Mouse (Mus musculus): ENCODE measurements at regions not wholly inside any gene's neighbourhood (a gene's known extent, or its start where the extent isn't known, plus 50 kb on each side); places are given as distances from the start of the nearest gene placed in this dataset.
A peak's percentile ranks its signal among the peaks of the same experiment; 100 is the strongest.

DNA sequence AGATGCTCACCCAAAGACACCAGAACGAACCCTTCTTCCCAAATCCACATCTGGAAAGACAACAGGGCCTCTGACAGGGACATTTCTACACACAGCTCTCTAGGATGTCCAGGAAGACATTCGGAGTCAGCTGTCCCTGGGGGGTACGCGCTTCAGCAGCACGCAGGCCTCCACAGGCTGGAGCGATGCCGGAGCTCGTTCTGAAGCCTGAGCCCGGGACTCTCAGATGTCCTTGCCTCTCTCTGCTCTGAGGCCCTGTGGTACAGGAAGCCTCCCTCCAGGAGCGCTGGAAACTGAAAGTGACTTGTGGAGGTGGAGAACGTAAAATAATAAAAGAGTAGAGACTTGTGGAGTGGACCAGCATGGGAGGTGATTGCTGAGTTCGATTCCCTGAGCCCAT is 116.8 kb upstream of the 1700021F07Rik start:
- Histone ChIP-seq H3K4me1 (peaks cover 22% of the 10 kb centered on the region), H3K4me2 (no peak overlapping the region), H3K27ac (no peak overlapping the region), H3K36me3 (no peaks in the 10 kb centered on the region), H3K9ac (no peak overlapping the region), H3K4me3 (no peak overlapping the region), H3K27me3 (no peaks in the 10 kb centered on the region), H3K9me3 (no peaks in the 10 kb centered on the region)
- ATAC-seq (ENCODE audit: borderline replicate concordance, extremely low read depth, low FRiP score, low TSS enrichment), result no peak
- WGBS, result 81% methylated on average over 12 of the region's 12 CpGs

DNA sequence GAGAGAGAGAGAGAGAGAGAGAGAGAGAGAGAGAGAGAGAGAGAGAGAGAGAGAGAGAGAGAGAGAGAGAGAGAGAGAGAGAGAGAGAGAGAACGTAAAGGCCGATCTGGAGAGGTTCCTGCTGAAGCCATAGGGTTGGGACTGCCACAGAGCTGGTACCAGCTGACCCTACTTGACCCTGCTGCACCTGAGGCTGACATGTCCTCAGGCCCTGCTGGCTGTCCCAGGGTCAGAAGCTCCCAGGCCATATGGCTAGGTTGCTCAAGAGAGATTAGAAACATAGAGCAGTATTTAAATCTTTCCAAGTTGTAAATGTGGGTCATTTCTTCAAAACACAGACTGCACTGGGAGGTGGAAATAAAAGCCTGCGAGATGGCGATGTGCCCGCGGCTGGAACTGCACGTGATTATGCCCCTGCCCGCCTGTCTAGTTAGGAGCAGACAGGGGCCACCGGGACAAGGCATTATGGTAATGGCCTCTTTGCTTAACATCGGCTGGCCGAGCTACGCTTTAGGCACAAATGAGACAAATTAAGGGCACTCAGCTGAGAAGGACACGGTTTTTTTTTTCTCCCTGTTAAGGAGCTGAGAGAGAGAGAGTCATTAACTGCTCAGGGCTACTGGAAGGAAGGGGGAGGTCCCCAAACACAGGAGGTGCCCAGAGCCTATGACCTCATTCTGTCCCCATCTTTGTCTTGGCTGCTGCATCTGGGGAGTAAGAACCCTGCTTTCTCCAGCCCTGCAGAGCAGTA is 115.9 kb upstream of the 1700021F07Rik start:
- H3K4me2 ChIP-seq, result no peak overlapping the region
- no peaks in the 10 kb centered on the region for H3K27me3 ChIP-seq
- peaks cover 22% of the 10 kb centered on the region for H3K4me1 ChIP-seq
- no peak overlapping the region for H3K27ac ChIP-seq
- H3K4me3 ChIP-seq, result no peak overlapping the region
- WGBS, result 49% methylated on average over 13 of the region's 13 CpGs
- H3K9ac ChIP-seq, result no peak overlapping the region
- no peaks in the 10 kb centered on the region for H3K36me3 ChIP-seq
- no peaks in the 10 kb centered on the region for H3K9me3 ChIP-seq
- ATAC-seq (ENCODE audit: borderline replicate concordance, extremely low read depth, low FRiP score, low TSS enrichment), result no peak

DNA sequence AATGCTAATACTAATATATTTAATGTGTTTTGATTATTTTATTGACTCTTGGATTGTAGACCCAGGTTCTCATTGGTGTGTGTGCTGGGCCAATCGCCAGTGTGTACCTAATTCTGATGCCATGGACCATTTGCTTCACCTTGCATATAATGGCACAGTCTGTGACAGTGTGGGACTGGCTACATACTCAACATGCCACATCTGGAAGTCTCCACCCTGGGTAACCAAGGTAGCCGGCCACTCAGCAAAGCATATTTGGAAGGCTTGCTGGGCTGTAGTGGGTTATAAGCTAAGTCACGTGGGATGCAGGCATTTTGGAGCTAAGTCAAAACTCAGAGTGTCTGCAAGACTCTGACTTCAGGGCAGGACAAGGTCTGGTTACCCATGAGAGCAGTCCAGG is 115.3 kb upstream of the 1700021F07Rik start:
- Histone ChIP-seq H3K27ac (no peak overlapping the region), H3K4me3 (no peak overlapping the region), H3K4me2 (no peak overlapping the region), H3K9me3 (no peaks in the 10 kb centered on the region), H3K4me1 (peaks cover 22% of the 10 kb centered on the region), H3K27me3 (no peaks in the 10 kb centered on the region), H3K36me3 (no peaks in the 10 kb centered on the region), H3K9ac (no peak overlapping the region)
- WGBS, result 74% methylated on average over 3 of the region's 3 CpGs
- peak; percentile 13; the same call in 1 of the 2 replicates for ATAC-seq (ENCODE audit: borderline replicate concordance, extremely low read depth, low FRiP score, low TSS enrichment)

DNA sequence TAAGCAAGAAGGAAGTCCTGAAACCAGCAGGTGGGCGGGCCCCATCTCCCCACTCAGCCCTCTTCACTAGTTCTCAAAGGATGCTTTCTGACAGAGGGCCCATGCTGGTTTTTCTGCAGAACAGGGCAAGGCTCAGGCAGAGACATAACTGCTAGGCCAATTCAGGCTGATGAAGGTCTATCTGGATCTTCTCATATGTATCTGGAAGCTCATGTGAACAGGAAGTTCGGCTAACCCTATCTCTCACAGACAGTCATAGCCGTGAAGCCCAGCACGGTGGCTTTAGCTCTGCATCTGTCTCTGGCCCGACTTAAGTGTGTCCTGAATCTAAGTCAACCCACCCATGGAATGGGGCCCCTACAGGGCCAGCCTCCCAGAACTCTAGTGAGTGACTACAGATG is 113.7 kb upstream of the 1700021F07Rik start:
- no peak overlapping the region for H3K4me2 ChIP-seq
- H3K9ac ChIP-seq, result no peak overlapping the region
- H3K27ac ChIP-seq, result no peak overlapping the region
- H3K4me3 ChIP-seq, result no peak overlapping the region
- WGBS, result 77% methylated on average over 5 of the region's 5 CpGs
- no peaks in the 10 kb centered on the region for H3K36me3 ChIP-seq
- ATAC-seq (ENCODE audit: borderline replicate concordance, extremely low read depth, low FRiP score, low TSS enrichment), result no peak
- H3K9me3 ChIP-seq, result no peaks in the 10 kb centered on the region
- H3K4me1 ChIP-seq, result peaks cover 25% of the 10 kb centered on the region
- H3K27me3 ChIP-seq, result no peaks in the 10 kb centered on the region

DNA sequence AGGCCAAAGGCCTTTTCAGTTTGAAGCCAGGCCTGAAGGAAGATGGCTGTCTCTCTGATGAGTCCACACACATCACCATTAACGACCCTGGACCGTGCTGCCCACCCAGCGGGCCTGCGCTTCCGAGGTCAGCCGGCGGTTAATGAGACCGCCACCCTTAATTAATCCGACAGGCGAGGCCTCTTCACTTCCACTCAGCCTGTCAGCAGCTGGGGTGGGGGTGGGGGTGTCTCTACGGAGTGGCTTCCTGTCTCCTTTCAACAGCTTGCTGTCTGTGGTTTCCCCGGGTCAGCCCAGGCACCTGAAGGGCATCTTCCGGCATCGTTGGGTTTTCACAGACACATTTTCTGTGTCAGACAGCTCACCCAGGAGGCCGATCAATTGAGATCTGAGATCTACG is 113.0 kb upstream of the 1700021F07Rik start:
- Histone ChIP-seq H3K27me3 (no peaks in the 10 kb centered on the region), H3K4me3 (no peak overlapping the region), H3K4me1 (peaks cover 31% of the 10 kb centered on the region), H3K9me3 (no peaks in the 10 kb centered on the region), H3K4me2 (no peak overlapping the region), H3K27ac (no peak overlapping the region), H3K9ac (no peak overlapping the region), H3K36me3 (no peaks in the 10 kb centered on the region)
- ATAC-seq (ENCODE audit: borderline replicate concordance, extremely low read depth, low FRiP score, low TSS enrichment), result no peak
- WGBS, result 37% methylated on average over 16 of the region's 16 CpGs

DNA sequence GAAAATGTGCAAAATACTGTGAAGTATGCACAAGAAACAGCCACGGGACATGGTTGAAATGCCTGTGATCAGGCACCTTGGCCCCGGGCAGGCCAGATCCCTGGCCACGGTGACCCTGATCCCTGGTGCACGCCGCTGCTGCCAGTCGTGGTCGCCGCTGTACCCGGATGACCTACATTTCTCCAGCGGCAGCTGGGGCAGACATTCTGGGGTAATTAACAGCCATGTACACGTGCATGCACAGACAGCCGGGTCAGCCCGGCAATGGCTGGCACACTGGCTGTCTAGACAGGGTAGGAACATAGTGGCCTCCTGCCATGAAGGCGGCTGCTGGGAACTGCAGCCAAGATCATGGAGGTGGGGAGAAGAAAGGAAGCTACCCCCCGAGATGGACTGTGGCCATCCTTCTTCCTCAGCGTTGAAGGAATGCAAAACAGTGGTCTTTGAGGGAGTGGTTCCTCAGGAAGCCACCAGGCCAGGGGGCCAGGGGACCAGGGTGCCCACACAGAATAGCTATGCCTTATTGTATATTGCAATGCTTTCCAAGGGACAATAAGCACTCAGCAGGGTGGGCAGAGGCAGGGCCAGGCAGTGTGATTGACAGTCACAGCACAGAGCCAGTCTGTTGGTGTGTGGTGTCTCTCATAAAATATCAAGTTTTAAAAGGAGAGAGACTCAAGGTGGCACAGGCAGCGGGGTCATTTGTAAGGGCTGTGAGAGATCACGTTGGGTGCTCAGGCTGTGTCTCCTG is 108.3 kb upstream of the 1700021F07Rik start:
- H3K27ac ChIP-seq, result peak overlapping the region; percentile 61
- WGBS, result 62% methylated on average over 18 of the region's 18 CpGs
- no peaks in the 10 kb centered on the region for H3K27me3 ChIP-seq
- no peaks in the 10 kb centered on the region for H3K36me3 ChIP-seq
- no peaks in the 10 kb centered on the region for H3K9me3 ChIP-seq
- no peak overlapping the region for H3K4me2 ChIP-seq
- ATAC-seq (ENCODE audit: borderline replicate concordance, extremely low read depth, low FRiP score, low TSS enrichment), result peak; percentile 72; the same call in 1 of the 2 replicates
- H3K4me1 ChIP-seq, result peaks cover 15% of the 10 kb centered on the region
- H3K9ac ChIP-seq, result no peak overlapping the region
- H3K4me3 ChIP-seq, result no peak overlapping the region

DNA sequence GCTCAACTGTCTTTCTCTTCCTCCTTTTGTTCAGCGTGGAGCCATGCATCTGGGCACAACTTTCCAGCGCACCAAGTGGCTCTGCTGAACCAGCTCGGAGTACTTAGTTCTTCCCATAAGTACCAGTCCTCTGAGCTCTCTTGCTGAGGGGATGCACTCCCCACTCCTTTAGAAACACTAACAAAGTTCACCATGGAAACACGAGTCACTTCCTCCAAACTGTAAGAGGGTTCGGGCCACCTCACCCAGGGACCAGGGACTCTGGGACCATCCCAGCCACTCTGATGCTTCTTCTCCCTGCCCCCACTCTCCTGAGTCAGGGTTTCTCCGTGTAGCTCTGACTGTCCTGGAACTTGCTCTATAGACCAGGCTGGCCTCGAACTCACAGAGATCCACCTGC is 107.0 kb upstream of the 1700021F07Rik start:
- WGBS, result 79% methylated on average over 7 of the region's 7 CpGs
- Histone ChIP-seq H3K9me3 (no peaks in the 10 kb centered on the region), H3K9ac (no peak overlapping the region), H3K27ac (no peak overlapping the region), H3K36me3 (no peaks in the 10 kb centered on the region), H3K4me1 (peaks cover 12% of the 10 kb centered on the region), H3K4me2 (no peak overlapping the region), H3K4me3 (no peak overlapping the region), H3K27me3 (no peaks in the 10 kb centered on the region)
- no peak for ATAC-seq (ENCODE audit: borderline replicate concordance, extremely low read depth, low FRiP score, low TSS enrichment)

DNA sequence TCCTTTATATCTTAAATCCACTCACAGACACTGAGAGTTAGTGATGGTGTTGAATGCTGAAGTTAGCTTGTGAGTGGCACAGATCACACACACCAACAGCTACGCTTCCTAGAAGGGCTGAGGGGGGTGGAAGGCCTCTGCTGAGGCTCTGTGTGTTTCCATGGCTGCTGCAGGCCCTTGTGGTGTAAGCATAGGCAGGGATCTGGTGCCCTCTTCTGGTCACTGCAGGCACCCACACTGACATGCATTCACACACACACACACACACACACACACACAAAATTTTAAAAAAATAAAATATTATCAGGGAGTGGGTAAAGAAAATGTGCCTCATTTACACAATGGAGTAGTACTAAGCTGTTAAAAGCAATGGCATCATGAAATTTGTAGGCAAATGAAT is 105.5 kb upstream of the 1700021F07Rik start:
- Histone ChIP-seq H3K4me3 (no peak overlapping the region), H3K27me3 (no peaks in the 10 kb centered on the region), H3K36me3 (no peaks in the 10 kb centered on the region), H3K9me3 (no peaks in the 10 kb centered on the region), H3K4me1 (peaks cover 16% of the 10 kb centered on the region), H3K27ac (no peak overlapping the region), H3K9ac (no peak overlapping the region), H3K4me2 (no peak overlapping the region)
- ATAC-seq (ENCODE audit: borderline replicate concordance, extremely low read depth, low FRiP score, low TSS enrichment), result no peak
- 94% methylated on average over 1 of the region's 1 CpGs for WGBS

DNA sequence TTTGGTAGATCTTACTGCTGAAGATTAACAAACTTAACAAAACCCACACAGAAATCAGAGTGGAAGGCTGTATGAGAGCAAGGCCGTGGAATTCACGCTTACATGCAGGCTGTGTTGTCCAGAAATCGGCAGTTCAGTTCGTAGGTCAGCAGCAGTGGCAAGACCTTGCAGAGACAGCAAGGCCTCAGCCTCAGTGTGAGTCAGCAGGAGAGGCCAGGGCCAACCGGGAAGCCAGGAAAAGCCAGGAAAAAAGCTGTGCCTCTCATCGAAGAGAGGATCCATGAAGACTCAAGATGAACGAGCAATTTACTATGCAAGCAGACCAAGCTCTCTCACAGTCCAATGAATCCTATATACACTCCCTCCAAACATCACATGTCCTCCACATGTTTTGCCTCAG is 103.4 kb upstream of the 1700021F07Rik start:
- H3K9ac ChIP-seq, result no peak overlapping the region
- H3K36me3 ChIP-seq, result no peaks in the 10 kb centered on the region
- H3K9me3 ChIP-seq, result no peaks in the 10 kb centered on the region
- H3K4me2 ChIP-seq, result no peak overlapping the region
- H3K27me3 ChIP-seq, result no peaks in the 10 kb centered on the region
- H3K4me1 ChIP-seq, result peaks cover 10% of the 10 kb centered on the region
- 80% methylated on average over 7 of the region's 7 CpGs for WGBS
- ATAC-seq (ENCODE audit: borderline replicate concordance, extremely low read depth, low FRiP score, low TSS enrichment), result no peak
- no peak overlapping the region for H3K4me3 ChIP-seq
- H3K27ac ChIP-seq, result no peak overlapping the region

DNA sequence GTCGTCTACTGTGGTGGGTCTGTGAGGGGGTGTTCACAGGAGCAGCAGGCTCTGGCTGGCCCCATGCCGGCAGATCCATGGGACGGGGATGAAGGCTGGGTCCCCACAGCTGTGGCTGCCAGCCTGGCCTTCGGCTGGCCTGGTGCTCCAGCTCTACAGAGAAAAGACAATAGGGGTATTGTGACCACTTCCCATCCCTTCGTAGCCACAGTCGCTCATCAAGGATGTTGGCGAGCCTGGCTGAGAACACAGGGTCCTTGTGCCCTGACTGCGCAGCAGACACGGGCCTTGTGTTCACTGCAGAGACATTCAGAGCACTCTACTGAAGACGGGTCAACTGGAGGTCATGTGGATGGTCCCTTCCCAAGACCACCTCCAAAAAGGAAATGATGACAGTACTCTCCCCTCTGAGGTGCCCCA is 102.4 kb upstream of the 1700021F07Rik start:
- Histone ChIP-seq H3K4me2 (no peak overlapping the region), H3K4me3 (no peak overlapping the region), H3K9me3 (no peaks in the 10 kb centered on the region), H3K27ac (no peak overlapping the region), H3K27me3 (no peaks in the 10 kb centered on the region), H3K36me3 (no peaks in the 10 kb centered on the region), H3K4me1 (0 out of 2 replicates have a peak, but pooled peaks cover 7% of the 10 kb centered on the region), H3K9ac (no peak overlapping the region)
- ATAC-seq (ENCODE audit: borderline replicate concordance, extremely low read depth, low FRiP score, low TSS enrichment), result peak; percentile 49
- WGBS, result 61% methylated on average over 10 of the region's 10 CpGs

DNA sequence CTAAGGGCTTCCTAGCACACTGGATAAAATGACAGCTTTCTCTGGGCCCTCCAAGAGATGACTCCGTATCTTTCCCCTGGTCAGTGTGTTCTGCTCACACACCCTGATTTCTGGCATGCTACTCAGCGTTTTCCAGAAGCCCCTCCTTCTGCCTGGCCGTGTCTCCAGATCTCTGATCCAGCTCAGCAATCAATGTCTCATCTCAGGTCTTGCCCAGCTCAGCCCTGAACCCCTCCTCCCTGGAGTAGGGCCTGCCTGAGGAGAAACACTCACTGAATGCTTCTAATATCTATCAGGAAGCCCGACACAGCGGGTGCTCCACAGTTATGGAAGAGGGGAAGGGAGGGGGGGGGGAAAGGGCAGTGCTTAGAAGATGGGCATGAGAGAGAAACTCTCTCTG is 101.9 kb upstream of the 1700021F07Rik start:
- no peaks in the 10 kb centered on the region for H3K27me3 ChIP-seq
- H3K4me1 ChIP-seq, result 0 out of 2 replicates have a peak, but pooled peaks cover 7% of the 10 kb centered on the region
- no peak overlapping the region for H3K4me2 ChIP-seq
- H3K4me3 ChIP-seq, result no peak overlapping the region
- H3K9ac ChIP-seq, result no peak overlapping the region
- 39% methylated on average over 5 of the region's 5 CpGs for WGBS
- no peaks in the 10 kb centered on the region for H3K36me3 ChIP-seq
- no peaks in the 10 kb centered on the region for H3K9me3 ChIP-seq
- no peak overlapping the region for H3K27ac ChIP-seq
- peak; percentile 41; the same call in 1 of the 2 replicates for ATAC-seq (ENCODE audit: borderline replicate concordance, extremely low read depth, low FRiP score, low TSS enrichment)

DNA sequence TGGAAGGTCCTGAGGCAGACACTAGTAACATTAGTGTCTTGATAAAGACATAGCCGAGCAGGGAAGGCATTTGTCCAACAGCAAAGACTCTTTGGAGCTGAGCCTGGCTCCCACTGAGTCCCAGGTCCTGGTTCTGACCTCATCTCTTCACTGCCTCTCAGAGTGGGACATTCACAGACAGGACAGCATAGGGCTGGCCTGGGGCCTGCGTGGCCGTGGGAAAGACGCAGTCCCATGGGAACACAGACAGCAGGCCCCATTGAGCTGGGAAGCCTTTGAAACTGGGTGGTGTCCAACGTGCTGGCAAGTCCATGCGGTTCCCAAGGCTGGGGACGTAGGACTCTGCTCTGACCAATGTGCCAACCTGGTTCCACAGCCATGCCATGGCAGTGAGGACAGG is 97.5 kb upstream of the 1700021F07Rik start:
- WGBS, result 84% methylated on average over 7 of the region's 7 CpGs
- Histone ChIP-seq H3K9me3 (no peaks in the 10 kb centered on the region), H3K36me3 (no peaks in the 10 kb centered on the region), H3K27me3 (no peaks in the 10 kb centered on the region), H3K4me2 (no peak overlapping the region), H3K4me3 (no peak overlapping the region), H3K27ac (no peak overlapping the region), H3K4me1 (0 out of 2 replicates have a peak, but pooled peaks cover 14% of the 10 kb centered on the region), H3K9ac (no peak overlapping the region)
- no peak for ATAC-seq (ENCODE audit: borderline replicate concordance, extremely low read depth, low FRiP score, low TSS enrichment)
